Mouse (Mus musculus): ENCODE data around the gene Prn.

GRCm38 (mm10) chr2:131988550-131988949 lies 78.8 kb downstream of the Prn start:
- TF ChIP-seq POLR2A (IDR thresholded peaks at IDR 0.05; ENCODE audit: control insufficient read depth, low read depth, low read length) (no peak), CTCF (IDR thresholded peaks at IDR 0.05; ENCODE audit: control insufficient read depth, insufficient read depth, insufficient replicate concordance, low read depth, low read length) (no peak)
